Mouse (Mus musculus): ENCODE results near the gene Dnajb2. TPM values are rescaled to one million over a fixed set of nuclear protein-coding genes. Genes with fewer than 3 reads are reported as not detected.

The Dnajb2 gene
- polyA plus RNA-seq, 1 experiment from 2014 or later, result 14.7 TPM

GRCm38 (mm10) chr1:75248041-75248772 lies 12.0 kb downstream of the Dnajb2 start:
- DNase-seq (ENCODE audit: low spot score), result no peak

DNA sequence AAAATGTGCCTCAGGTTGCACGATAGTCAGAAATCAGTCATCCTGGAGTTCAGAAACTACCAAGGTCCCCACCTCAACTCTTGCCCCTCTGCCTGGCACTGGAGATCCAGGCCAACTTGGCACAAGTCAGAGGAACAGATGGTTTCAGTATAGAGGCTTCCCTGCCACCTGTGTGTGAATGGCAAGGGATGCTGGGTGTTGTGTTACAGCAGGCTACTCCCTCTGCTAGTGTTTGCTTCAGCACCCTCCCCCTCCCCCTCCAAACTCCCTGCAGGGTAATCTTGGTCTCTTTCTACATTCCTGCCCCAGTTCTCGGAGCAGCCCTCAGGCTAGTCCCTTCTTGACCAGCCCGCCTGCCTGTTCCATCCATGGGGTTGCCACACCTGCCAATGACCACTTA lies 14.3 kb downstream of the Dnajb2 start:
- no peak for DNase-seq (ENCODE audit: low spot score)

GRCm38 (mm10) chr1:75251112-75251970 lies 15.1 kb downstream of the Dnajb2 start:
- DNase-seq (ENCODE audit: low spot score), result peak; percentile 83

DNA sequence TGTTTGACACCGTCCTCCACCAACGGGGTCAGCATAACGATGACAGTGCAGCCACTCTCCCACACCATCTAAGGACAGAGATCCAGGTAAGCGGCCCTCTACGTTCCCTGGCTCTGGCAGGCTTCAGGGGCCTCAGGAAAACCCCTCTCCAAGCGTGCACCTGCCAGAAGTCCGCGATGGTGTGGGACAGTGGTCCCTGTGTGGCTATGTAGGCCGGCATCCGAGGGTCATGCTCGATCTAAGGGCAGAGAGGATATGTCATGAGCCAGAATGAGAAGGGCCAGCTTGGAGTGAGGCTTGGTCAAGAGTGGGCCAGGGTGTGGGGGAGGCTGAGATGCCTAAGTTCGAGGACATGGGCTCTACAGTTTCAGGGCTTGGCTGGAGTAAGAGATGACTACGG lies 16.1 kb downstream of the Dnajb2 start:
- no peak for DNase-seq (ENCODE audit: low spot score)

GRCm38 (mm10) chr1:75253029-75253428 lies 16.8 kb downstream of the Dnajb2 start:
- no peak for DNase-seq (ENCODE audit: low spot score)

GRCm38 (mm10) chr1:75253849-75254624 lies 17.8 kb downstream of the Dnajb2 start:
- DNase-seq (ENCODE audit: low spot score), result peak; percentile 82

- DNase-seq (ENCODE audit: low spot score), result no peak
These were observed 18.4 kb downstream of the Dnajb2 start for GRCm38 (mm10) chr1:75254625-75255013.

- DNase-seq (ENCODE audit: low spot score), result peak; percentile 62
These were observed 19.4 kb downstream of the Dnajb2 start for GRCm38 (mm10) chr1:75255516-75256046.

DNA sequence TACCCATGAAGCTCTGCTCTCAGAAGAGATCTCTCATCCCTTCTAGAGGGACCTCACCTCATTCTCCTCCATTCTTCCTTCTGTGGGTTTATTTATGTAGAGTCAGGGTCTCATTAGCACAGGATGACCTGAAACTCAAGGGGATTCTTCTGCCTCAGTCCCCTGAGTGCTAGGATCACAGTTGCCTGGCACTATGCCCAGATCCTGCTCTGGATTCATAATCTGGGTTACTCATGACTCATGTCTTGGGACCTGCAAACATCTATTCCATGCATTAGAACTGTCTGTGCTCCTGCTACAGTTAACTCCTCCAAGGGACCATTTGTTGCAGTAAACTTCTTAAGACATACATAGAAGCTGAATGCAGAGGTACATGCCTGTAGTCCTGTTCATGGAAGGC lies 25.1 kb downstream of the Dnajb2 start:
- no peak for DNase-seq (ENCODE audit: low spot score)

DNA sequence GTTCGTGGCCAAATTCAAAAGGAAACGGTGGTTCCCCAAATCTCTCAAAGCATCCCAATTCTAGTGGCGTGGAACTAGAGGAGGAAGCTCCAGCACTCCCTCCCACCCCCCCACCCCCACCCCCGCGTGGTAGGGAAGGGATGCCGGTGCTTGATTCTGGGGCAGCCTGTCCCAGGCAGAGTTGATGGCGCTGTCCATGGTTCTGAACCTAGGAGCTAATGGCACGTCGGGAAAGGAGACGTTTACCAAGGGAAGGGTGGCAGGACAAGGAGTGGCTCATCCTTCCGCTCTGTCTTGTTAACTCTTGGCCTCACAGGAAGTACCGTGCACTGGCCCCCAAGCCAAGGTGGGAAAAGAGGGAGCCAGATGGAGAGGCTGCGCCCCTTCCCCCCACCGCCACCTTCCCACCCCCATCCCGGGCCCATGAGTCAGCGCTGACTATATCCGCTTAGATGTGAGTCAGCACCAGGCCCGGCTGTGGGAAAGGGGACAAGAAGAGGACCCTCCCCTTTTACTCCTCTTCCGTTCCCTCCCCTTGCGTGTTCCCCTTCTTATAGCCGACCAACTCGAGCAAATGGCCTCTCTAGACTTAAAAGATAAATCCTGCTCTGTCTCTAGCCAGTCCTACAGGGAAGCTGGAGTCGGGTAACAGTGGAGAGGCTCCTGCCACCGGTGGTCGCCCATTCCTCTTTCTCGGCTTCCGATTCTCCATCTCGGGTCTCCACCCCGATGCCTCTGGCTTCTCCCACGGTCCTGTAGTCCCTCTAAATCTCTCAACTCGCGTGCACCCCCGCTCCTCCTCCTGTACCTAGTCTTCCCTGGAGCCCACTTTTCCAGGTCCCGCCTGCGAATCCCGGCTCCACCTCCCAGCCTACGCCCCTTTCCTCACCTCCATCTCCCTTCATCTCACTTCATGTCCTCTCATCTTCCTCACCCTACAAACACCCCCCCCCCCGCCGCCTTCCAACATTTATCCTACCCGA lies 27.1 kb downstream of the Dnajb2 start:
- peak; percentile 62 for DNase-seq (ENCODE audit: low spot score)

GRCm38 (mm10) chr1:75264091-75264880 lies 28.1 kb downstream of the Dnajb2 start, which contains the start of gene Ptprn:
Ptprn (minus strand) TSS chr1:75264502.
- no peak for DNase-seq (ENCODE audit: low spot score)

- DNase-seq (ENCODE audit: low spot score), result peak; percentile 35
These were observed 41.3 kb downstream of the Dnajb2 start for GRCm38 (mm10) chr1:75277195-75278188.

DNA sequence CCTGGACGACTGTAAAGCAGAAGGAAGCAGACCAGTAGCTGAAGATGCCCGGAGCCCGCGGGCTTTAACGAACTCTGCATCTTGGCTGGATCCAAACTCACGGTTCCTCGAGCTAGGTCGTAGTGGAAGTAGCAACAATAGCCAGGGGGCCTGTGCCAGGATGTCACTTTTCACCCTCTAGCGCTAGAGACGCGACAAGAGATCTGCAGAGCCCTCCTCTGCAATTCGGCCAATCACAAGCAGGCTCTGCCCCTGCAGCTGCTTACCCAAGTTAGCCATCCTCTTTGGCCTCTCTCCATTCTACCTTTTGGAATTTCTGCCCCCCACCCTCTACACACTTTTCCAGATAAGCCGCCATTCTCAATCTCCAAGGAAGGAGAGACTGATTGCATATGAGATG lies 42.0 kb downstream of the Dnajb2 start, which contains the start of gene Resp18:
Resp18 (minus strand) TSS at position 188 of the 400 bp plus-strand sequence.
- DNase-seq (ENCODE audit: low spot score), result no peak

DNA sequence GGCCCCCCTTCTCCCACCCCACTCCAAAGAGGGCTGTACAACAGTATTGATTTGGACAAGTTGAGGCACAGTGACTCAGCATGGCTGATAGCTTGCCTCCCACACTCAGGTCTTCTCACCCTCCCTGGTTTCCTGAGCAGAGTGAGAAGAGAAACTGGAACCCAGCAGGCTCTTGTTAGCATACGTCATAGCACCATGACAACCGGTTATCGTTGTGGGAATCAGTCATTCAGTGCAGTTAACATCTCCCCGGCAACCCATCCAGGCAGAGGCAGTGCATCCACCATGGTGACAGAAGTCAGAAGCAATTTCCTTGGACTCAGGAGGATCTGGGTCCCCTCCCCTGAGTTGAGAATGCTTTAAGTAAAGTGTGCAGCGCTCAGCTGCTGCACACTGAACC lies 46.8 kb downstream of the Dnajb2 start:
- DNase-seq (ENCODE audit: low spot score), result no peak

DNA sequence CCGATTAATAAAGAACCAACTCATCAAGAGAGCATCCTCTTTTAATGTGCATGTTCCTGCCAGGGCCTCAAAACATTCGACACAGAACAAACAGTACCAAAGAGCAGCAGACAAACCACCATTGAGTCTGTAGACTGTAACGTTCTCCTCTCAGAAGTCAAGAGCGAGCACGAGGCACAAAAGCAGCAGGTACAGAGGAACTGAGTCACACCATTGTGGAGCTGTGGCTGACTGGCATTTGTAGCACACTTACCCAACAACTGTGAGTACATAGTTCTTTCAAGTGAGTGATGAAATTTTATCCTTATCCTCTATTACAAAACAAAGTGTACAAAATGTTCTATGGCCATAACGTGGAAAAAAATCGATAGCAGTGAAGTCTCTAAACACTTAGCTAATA lies 48.7 kb downstream of the Dnajb2 start:
- no peak for DNase-seq (ENCODE audit: low spot score)

- no peak for DNase-seq (ENCODE audit: low spot score)
These were observed 53.2 kb downstream of the Dnajb2 start for GRCm38 (mm10) chr1:75289376-75289775.

- DNase-seq (ENCODE audit: low spot score), result no peak
These were observed 53.8 kb downstream of the Dnajb2 start for GRCm38 (mm10) chr1:75289888-75290431.

DNA sequence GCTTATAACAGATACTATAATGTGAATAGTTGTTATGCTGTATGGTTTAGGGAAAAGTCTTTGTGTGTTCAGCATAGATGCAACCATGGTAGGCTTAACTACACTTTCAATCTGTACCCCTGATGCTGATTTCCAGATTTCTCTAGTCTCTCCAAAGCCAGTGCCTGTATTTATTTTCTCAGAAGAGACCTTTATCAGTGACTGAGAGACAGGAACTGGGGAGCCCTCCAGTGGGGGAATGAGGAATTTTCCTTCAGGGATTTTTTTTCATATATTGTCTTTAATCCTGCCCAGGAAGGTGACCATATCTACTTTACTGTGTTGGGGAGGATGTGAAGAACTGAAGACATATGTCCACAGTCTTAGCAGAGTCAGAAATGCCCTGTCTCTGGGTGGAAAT lies 54.4 kb downstream of the Dnajb2 start:
- DNase-seq (ENCODE audit: low spot score), result peak; percentile 28
